Mouse (Mus musculus): Measurements from ENCODE around the gene Nhs. TPM values are rescaled to one million over a fixed set of nuclear protein-coding genes. Genes with fewer than 3 reads are reported as not detected.
A peak's percentile ranks its signal among the peaks of the same experiment; 100 is the strongest.

Nhs gene
- polyA plus RNA-seq, 1 experiment: 1.8 TPM

DNA sequence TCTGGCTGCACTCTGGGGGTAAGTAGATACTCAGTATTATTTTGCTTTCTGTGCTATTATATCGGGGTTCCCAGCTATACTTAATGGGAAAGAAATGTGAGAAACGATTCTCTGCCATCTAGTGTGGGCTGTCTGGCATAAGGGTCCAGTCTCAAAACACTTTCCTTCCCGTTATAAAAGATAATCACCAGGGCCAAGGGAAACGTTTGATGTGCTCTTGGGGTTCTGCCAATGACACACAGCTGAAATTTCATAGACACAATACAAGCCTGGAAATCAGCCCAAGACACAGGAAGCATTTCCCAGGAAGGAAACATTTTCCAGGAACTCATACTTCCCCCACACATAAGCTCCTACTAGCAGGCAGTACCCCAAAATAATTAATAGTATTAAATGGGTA is 61.2 kb downstream of the Nhs start:
- H3K4me3 ChIP-seq (replicated peaks; ENCODE audit: insufficient read depth, low read depth, low read length): no peak overlapping the region
- no peak for TF ChIP-seq POLR2A (IDR thresholded peaks at IDR 0.05; ENCODE audit: borderline replicate concordance, insufficient read depth, low read length)
- TF ChIP-seq CTCF (IDR thresholded peaks at IDR 0.05; ENCODE audit: borderline replicate concordance, insufficient read depth, low read depth, low read length): no peak
- WGBS: 20% methylated on average over 4 of the region's 4 CpGs
- no peaks in the 10 kb centered on the region for H3K27me3 ChIP-seq (ENCODE audit: control insufficient read depth, insufficient read depth, low read length)
- no peak overlapping the region for H3K27ac ChIP-seq (ENCODE audit: insufficient read depth, low read length)
- no peak for DNase-seq
- H3K4me1 ChIP-seq (ENCODE audit: control insufficient read depth, insufficient read depth, low read length): no peaks in the 10 kb centered on the region

GRCm38 (mm10) chrX:162087291-162087690 is 72.2 kb downstream of the Nhs start:
- Histone ChIP-seq H3K4me3 (replicated peaks; ENCODE audit: insufficient read depth, low read depth, low read length) (no peak overlapping the region), H3K27ac (ENCODE audit: insufficient read depth, low read length) (no peak overlapping the region), H3K27me3 (ENCODE audit: control insufficient read depth, insufficient read depth, low read length) (no peaks in the 10 kb centered on the region), H3K4me1 (ENCODE audit: control insufficient read depth, insufficient read depth, low read length) (no peaks in the 10 kb centered on the region)
- TF ChIP-seq CTCF (IDR thresholded peaks at IDR 0.05; ENCODE audit: borderline replicate concordance, insufficient read depth, low read depth, low read length): no peak
- no peak for TF ChIP-seq POLR2A (IDR thresholded peaks at IDR 0.05; ENCODE audit: borderline replicate concordance, insufficient read depth, low read length)
- 51% methylated on average over 4 of the region's 4 CpGs for WGBS
- DNase-seq: peak in 1 of 2 experiments; percentile 33

DNA sequence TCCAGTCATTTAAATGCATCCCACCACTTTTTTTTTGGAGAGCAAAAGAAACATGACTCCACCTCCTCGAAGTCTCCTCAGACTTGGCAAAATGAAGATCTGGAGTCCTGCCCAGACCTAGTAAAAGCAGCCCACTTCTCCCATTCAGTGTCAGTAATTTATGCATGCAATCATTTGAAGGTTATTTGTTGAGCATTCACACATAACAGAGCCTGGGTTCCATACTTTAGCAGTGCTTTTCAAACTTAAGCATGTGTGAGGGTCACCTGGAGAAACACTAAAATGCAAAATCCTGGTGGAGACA is 73.7 kb downstream of the Nhs start:
- Histone ChIP-seq H3K4me1 (ENCODE audit: control insufficient read depth, insufficient read depth, low read length) (no peaks in the 10 kb centered on the region), H3K27ac (ENCODE audit: insufficient read depth, low read length) (no peak overlapping the region), H3K4me3 (replicated peaks; ENCODE audit: insufficient read depth, low read depth, low read length) (no peak overlapping the region), H3K27me3 (ENCODE audit: control insufficient read depth, insufficient read depth, low read length) (no peaks in the 10 kb centered on the region)
- DNase-seq: peak in 1 of 2 experiments; percentile 8
- 33% methylated on average over 1 of the region's 1 CpGs for WGBS
- TF ChIP-seq CTCF (IDR thresholded peaks at IDR 0.05; ENCODE audit: borderline replicate concordance, insufficient read depth, low read depth, low read length): no peak
- TF ChIP-seq POLR2A (IDR thresholded peaks at IDR 0.05; ENCODE audit: borderline replicate concordance, insufficient read depth, low read length): no peak

DNA sequence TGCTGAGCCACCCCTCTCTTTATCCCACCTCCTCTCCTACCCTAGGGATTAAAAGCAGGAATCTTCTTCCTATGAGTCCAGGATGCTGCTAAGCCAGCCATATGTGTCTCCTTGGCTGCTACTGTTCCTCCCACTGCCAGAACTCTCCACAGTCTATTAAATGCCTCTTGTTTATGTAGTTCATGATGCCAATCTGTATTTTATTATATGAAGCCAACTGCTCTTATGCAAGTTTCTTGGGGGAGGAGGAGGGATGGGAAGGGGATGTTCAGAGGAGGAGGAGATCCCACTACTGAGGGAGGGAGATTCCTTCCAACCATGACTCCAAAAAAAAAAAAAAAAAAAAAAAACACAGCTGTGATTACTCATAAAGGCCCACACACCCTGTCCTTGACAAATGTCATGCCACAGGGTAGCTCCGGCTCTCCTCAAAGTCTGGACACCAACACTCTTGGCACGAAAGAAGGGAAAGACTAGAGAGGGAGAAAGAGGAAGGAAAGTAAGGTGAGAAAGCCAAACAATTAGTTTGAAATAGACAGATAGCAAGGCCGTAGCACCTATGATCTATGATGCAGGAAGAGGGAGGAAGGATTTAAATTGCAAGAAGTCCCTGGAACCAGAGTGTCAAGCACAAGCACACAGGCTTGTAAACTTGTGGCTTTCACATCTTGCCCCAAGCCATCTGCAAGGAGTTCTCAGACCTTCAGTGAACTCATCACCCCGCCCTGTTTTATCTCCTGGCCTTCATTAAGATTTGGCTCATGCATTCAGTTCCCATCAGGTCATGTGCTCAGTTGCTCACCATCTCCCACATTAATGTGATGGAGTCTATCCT is 74.3 kb downstream of the Nhs start:
- Histone ChIP-seq H3K4me1 (ENCODE audit: control insufficient read depth, insufficient read depth, low read length) (no peaks in the 10 kb centered on the region), H3K27me3 (ENCODE audit: control insufficient read depth, insufficient read depth, low read length) (no peaks in the 10 kb centered on the region), H3K27ac (ENCODE audit: insufficient read depth, low read length) (no peak overlapping the region), H3K4me3 (replicated peaks; ENCODE audit: insufficient read depth, low read depth, low read length) (no peak overlapping the region)
- 38% methylated on average over 4 of the region's 4 CpGs for WGBS
- DNase-seq: peak in 1 of 2 experiments; percentile 2
- TF ChIP-seq CTCF (IDR thresholded peaks at IDR 0.05; ENCODE audit: borderline replicate concordance, insufficient read depth, low read depth, low read length): no peak
- TF ChIP-seq POLR2A (IDR thresholded peaks at IDR 0.05; ENCODE audit: borderline replicate concordance, insufficient read depth, low read length): no peak

DNA sequence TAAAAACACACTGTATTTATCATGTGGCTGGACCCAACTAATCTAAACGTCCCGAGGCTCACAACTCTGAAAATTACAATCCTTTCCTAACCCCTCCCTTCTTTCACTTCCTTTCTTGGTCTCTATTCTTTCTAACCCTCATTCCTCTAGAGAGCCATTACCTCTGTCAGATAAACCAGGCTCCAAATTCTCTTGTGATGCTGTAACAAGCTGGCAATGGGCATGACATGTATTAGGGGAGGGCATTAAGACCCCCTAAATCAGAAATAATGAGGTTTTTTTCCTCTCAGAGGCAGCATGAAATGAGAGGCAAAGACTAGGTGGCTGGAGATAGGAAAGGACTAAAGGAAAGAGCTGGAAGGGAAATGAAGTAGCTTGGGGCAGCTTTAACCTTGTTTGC is 96.4 kb downstream of the Nhs start:
- no peak for TF ChIP-seq POLR2A (IDR thresholded peaks at IDR 0.05; ENCODE audit: borderline replicate concordance, insufficient read depth, low read length)
- WGBS: 63% methylated on average over 2 of the region's 2 CpGs
- DNase-seq: no peak
- H3K27me3 ChIP-seq (ENCODE audit: control insufficient read depth, insufficient read depth, low read length): no peaks in the 10 kb centered on the region
- no peak overlapping the region for H3K27ac ChIP-seq (ENCODE audit: insufficient read depth, low read length)
- no peaks in the 10 kb centered on the region for H3K4me1 ChIP-seq (ENCODE audit: control insufficient read depth, insufficient read depth, low read length)
- H3K4me3 ChIP-seq (replicated peaks; ENCODE audit: insufficient read depth, low read depth, low read length): no peak overlapping the region

DNA sequence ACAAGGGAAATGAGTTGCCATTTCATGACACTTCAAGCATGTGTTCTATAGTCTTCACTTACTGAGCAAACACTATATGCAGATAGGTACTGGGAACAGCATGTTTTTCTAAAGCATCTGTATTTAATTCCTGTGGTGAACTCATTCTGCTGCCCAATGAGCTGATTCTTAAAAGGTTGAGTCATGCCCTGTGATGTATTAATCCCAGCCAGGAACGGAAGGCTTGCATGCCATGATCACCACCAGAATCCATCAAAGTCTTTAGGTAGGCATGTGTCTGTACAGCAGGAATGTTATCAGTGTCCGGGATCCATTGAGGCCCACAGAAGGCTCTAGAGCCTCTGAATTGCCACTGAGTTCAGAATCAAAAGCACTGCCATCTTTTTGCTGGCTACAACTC is 103.9 kb downstream of the Nhs start:
- 62% methylated on average over 2 of the region's 2 CpGs for WGBS
- DNase-seq: no peak
- Histone ChIP-seq H3K4me1 (ENCODE audit: control insufficient read depth, insufficient read depth, low read length) (no peaks in the 10 kb centered on the region), H3K4me3 (replicated peaks; ENCODE audit: insufficient read depth, low read depth, low read length) (no peak overlapping the region), H3K27me3 (ENCODE audit: control insufficient read depth, insufficient read depth, low read length) (no peaks in the 10 kb centered on the region), H3K27ac (ENCODE audit: insufficient read depth, low read length) (no peak overlapping the region)
- no peak for TF ChIP-seq CTCF (IDR thresholded peaks at IDR 0.05; ENCODE audit: borderline replicate concordance, insufficient read depth, low read depth, low read length)
- no peak for TF ChIP-seq POLR2A (IDR thresholded peaks at IDR 0.05; ENCODE audit: borderline replicate concordance, insufficient read depth, low read length)

- DNase-seq: no peak
- Histone ChIP-seq H3K27me3 (ENCODE audit: control insufficient read depth, insufficient read depth, low read length) (no peaks in the 10 kb centered on the region), H3K4me1 (ENCODE audit: control insufficient read depth, insufficient read depth, low read length) (no peaks in the 10 kb centered on the region), H3K4me3 (replicated peaks; ENCODE audit: insufficient read depth, low read depth, low read length) (no peak overlapping the region), H3K27ac (ENCODE audit: insufficient read depth, low read length) (no peak overlapping the region)
- WGBS: 54% methylated on average over 5 of the region's 5 CpGs
- TF ChIP-seq CTCF (IDR thresholded peaks at IDR 0.05; ENCODE audit: borderline replicate concordance, insufficient read depth, low read depth, low read length) (no peak), POLR2A (IDR thresholded peaks at IDR 0.05; ENCODE audit: borderline replicate concordance, insufficient read depth, low read length) (no peak)
These were observed 106.0 kb downstream of the Nhs start for GRCm38 (mm10) chrX:162053566-162053965.

DNA sequence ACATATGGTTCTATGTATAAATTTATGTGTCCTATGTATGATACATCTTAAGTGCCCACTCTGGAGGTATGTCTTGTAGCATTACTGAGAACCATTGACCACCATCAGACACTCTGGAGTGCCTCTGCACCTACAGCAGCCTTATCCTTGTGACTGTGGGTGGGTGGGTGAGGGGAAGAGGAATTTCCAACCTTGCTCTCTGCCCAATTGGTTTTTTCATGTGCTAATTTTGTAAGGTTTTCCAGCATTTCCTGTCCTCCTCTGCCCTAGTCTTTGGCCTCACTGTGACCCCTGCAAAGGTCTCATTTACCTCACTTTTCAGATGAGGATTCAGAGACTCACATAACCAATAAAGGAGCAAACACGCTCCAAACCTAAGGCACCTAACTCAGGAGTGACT is 107.0 kb downstream of the Nhs start:
- H3K4me3 ChIP-seq (replicated peaks; ENCODE audit: insufficient read depth, low read depth, low read length): no peak overlapping the region
- 100% methylated on average over 1 of the region's 1 CpGs for WGBS
- no peak for TF ChIP-seq POLR2A (IDR thresholded peaks at IDR 0.05; ENCODE audit: borderline replicate concordance, insufficient read depth, low read length)
- no peak for TF ChIP-seq CTCF (IDR thresholded peaks at IDR 0.05; ENCODE audit: borderline replicate concordance, insufficient read depth, low read depth, low read length)
- no peak for DNase-seq
- H3K27me3 ChIP-seq (ENCODE audit: control insufficient read depth, insufficient read depth, low read length): no peaks in the 10 kb centered on the region
- no peaks in the 10 kb centered on the region for H3K4me1 ChIP-seq (ENCODE audit: control insufficient read depth, insufficient read depth, low read length)
- no peak overlapping the region for H3K27ac ChIP-seq (ENCODE audit: insufficient read depth, low read length)

Measured in cerebellum, adult 2 months (tissue).